Mouse (Mus musculus) left cerebral cortex, adult 11 months (tissue): ENCODE data around the gene Zfp128.
"Not testable (repeated sequence)": the region's sequence is repeated elsewhere in the genome, so short reads cannot be mapped to it uniquely, and the experiment has no call there.

Source experiments
- DNase-seq: peaks from one replicate; pipeline ENCODE4 v3.0.0; 2022; ENCODE audit warnings: low spot score

The Zfp128 gene

DNA sequence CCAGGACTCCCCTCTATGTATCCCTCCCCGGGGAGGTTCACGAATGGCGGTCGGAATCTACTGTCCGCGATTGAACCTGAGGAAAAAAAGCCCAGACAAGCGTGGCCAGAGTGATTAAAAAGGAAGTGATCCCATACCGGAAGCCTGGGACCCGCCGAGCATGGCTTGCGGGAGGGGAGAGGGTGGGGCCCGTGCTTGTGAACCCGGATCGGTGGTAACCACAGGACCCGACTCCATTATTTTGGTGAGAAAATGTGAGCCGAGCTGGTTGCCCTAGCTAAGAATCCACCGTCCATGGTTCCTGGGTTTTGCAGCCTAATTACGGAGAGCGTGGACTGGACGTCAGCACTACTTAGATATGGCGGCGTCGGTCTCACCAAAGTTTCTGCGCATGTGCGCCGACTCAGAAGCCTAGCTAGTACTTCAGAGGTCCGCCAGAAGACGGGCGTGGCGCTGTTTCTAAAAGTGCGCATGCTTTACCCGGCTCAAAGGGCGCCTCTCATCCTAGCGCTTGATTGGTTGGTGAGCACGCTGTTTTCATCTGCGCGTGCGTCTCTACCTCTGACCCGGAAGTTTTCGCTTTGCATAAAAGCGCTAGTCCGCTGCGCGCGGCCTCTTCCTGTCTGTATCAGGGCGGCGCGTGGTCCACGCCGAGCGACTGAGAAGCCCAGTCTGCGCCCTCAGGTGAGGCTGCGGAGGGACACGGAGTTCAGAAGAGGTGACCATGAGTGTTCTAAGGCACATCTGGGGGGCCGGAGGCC, 40.9 kb downstream of the Zfp128 start, which contains the start of gene Rps5:
TSS of gene Rps5 (plus strand) at position 586 of the 761 bp plus-strand sequence.
- DNase-seq = peak; percentile 99

DNA sequence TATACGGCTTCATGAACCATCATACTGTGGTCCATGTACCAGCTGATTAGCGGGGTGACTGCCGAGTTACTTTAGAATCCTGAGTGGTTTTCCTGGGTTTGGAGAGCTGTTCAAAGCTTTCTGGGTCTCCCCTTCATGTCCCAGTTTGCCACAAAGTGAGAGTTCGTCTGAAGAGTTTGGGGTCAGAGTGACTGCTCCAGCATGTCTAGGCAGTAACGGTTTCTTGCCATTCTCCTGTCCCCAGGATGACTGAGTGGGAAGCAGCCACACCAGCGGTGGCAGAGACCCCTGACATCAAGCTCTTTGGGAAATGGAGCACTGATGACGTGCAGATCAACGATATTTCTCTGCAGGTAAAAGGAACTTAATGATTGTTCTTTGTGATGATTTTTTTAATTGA, 41.8 kb downstream of the Zfp128 start:
- no peak for DNase-seq

DNA sequence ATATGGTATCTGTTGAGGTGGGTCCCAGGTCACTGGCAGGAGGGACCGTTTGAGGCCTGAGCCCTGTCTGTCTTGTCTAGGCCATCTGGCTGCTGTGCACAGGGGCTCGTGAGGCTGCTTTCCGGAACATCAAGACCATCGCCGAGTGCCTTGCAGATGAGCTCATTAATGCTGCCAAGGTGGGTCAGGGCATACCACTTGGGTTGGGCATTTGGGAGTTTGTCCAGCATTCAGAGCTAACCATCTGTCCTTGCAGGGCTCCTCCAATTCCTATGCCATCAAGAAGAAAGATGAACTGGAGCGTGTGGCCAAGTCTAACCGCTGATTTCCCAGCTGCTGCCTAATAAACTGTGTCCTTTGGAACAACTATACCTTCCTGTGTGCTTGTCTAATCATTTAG, 45.3 kb downstream of the Zfp128 start:
- DNase-seq = no peak

DNA sequence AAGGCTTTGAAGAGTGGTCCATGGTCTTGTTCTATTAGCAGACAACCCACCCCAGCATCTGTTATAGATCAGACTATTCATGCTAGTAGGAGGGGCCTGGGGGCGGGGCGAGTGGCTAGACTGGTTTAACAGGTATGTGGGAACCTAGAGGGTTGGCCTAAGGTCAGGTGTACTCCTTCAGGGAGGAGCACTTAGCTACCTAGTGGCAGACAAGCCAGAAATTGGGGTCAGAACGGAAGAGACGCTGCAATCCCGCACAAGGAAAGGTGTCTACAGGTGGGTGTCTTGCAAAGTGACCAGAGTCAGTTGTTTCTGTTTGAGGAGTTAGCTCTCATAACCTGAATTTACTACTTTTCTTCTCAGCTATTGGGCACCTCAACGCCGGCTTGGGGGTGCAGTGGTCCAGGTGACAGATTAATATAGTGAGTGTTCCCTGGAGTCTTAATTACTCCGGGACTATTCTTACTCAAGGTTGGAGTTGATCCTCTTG, 46.3 kb downstream of the Zfp128 start, which contains the start of gene Rnf225:
TSS of gene Rnf225 (plus strand) at position 226 of the 490 bp plus-strand sequence.
- no peak for DNase-seq

DNA sequence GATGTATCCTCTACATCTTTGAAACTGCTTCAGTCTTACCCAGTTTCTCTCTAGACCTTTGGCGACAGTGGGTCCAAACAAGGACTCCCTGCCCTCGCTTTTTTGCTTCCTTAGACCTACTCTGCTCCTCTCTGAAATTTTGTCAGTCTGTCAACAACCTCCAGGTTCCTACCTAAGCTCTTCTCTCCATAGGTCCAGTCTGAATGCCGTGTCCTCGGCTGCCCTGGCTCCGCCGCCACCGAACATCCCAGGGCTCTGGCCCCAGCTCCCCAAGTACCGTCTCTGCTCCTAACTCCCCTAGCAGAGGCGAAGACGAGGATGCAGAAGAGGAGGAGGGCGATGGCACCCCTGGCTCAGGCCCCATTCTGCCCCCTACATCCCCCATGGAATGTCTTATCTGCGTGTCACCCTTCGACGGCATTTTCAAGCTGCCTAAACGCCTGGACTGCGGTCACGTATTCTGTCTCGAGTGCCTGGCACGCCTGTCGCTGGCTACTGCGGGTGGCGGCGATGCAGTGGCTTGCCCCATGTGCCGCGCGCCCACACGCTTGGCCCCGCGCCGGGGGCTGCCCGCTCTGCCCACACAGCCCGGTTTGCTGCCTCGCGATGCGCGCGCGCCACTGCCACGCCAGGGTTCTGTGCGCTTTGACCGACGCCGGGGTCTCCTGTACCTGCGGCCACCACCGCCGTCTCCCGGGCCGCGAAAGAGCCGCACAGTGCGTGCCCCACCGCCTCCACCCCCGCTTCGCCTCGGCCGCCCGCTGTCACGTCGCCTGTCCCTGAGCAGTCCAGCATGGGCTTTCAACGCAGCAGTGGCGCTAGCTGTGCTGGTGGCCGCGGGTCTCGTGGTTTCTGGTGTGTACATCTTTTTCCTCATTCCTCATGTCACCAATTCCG, 47.0 kb downstream of the Zfp128 start:
- no peak for DNase-seq

DNA sequence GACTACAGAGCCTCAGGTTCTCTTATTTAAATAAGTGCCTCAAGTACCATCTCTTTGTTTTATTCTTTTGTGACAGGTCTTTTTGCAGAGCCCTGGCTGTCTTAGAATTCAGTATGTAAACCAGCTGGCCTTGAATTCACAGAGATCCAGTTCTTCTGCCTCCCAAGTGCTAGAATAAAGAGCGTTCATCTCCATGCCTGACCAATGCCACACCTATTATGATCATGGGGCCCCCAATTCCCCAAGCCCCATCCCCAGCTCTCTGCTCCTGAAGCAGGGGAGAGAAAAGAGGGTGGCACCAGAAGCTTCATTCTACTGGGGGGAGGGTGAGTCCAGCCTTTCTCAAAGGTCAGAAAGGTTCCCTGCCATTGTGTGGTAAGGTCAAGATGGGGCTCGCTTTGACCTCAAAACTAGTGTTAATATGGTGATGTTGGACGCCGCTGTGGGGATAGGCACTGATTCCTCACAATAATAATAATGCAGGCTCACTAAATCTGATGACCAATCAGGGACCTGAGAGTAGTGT, 52.7 kb downstream of the Zfp128 start:
- no peak for DNase-seq

DNA sequence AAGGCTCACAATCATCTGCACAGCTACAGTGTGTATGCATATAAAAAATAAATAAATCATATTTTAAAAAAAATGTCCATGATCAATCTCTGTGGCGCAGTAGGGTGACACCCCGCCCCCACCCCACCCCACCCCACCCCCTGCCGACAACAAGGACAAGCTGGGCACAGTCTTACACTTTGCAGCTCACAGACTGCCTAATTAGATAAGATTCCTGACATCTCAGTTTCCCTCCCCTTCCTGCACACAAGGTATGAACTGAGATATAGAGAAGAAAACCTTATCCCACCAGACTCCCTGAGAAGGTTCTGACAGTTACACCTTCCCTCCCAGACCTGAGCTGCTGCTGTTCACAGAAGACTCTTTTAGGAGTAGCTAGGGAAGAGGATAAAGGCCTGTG, 53.8 kb downstream of the Zfp128 start:
- no peak for DNase-seq

DNA sequence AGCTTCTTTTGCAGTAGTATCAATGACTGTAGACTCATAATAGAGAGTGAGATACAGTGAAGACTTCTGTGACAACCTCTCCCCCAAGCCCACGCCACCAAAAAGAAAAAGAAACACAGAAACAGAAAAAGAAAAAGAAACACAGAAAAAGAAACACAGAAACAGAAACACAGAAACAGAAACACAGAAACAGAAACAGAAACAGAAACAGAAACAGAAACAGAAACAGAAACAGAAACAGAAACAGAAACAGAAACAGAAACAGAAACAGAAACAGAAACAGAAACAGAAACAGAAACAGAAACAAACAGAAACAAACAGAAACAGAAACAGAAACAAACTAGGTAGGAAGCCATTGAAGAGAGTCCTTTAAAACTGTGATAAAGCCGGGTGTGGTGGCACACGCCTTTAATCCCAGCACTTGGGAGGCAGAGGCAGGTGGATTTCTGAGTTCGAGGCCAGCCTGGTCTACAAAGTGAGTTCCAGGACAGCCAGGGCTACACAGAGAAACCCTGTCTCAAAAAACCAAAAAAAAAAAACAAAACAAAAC, 56.4 kb downstream of the Zfp128 start:
- not testable (repeated sequence) for DNase-seq

DNA sequence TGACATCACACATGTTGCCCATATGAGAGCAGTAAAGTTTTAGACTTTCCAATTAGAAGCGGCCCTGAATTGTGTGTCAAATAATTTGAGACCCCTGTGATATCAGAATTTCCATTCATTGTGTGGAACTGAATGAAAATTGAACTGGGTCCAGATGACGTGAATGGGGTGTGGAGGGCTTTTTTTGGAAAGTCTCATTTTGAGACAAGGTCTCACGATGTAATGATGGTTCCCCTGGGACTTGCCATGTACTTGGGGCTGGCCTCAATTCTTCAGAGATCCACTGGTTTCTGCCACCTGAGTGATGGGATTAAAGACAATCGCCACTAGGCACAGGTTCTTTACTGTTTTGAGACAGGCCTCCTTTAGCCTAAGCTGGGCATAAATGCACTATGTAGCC, 59.6 kb downstream of the Zfp128 start:
- no peak for DNase-seq
